Mouse (Mus musculus): ENCODE data around the gene Baz1b. TPM values are rescaled to one million over a fixed set of nuclear protein-coding genes. Genes with fewer than 3 reads are reported as not detected.

Baz1b gene
- polyA plus RNA-seq, 1 experiment from 2014 or later, result 83.6 TPM

DNA sequence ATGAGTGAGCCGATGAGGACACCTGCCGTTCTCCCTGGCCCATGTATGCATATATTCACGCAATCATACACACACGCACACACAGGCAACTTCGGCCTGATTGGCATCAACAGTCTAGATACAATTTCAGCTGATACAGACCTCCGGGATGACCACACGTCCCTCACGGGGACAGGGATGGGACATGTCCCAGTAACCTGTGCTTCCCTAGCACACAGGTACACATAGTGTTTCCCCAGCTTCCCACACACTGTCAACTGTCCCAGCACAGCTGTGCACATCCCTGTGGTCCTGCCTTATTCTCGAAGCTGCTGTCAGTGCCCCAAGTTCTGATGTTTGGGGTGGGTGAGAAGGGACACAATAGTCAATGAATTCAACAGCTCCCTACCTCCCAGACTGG lies 60.3 kb downstream of the Baz1b start:
- Histone ChIP-seq H3K27ac (ENCODE audit: low read depth, low read length) (no peak overlapping the region), H3K4me3 (ENCODE audit: low read depth, low read length) (no peak overlapping the region; the same call in 1 of the 2 replicates), H3K4me2 (ENCODE audit: low read depth, low read length, severe bottlenecking) (peak overlapping the region; percentile 97), H3K9me3 (ENCODE audit: control insufficient read depth, low read length) (no peaks in the 10 kb centered on the region), H3K27me3 (ENCODE audit: control insufficient read depth, insufficient read depth, low read length) (no peaks in the 10 kb centered on the region), H3K9ac (ENCODE audit: low read length) (no peak overlapping the region), H3K4me1 (replicated peaks; ENCODE audit: control insufficient read depth, insufficient read depth, low read length) (peaks cover 27% of the 10 kb centered on the region), H3K36me3 (ENCODE audit: control insufficient read depth, insufficient read depth, low read length) (peaks cover 21% of the 10 kb centered on the region)
- no peak for DNase-seq (ENCODE audit: low spot score)
- no peak for ATAC-seq (replicated peaks; ENCODE audit: low FRiP score)
- WGBS, result 78% methylated on average over 9 of the region's 9 CpGs

DNA sequence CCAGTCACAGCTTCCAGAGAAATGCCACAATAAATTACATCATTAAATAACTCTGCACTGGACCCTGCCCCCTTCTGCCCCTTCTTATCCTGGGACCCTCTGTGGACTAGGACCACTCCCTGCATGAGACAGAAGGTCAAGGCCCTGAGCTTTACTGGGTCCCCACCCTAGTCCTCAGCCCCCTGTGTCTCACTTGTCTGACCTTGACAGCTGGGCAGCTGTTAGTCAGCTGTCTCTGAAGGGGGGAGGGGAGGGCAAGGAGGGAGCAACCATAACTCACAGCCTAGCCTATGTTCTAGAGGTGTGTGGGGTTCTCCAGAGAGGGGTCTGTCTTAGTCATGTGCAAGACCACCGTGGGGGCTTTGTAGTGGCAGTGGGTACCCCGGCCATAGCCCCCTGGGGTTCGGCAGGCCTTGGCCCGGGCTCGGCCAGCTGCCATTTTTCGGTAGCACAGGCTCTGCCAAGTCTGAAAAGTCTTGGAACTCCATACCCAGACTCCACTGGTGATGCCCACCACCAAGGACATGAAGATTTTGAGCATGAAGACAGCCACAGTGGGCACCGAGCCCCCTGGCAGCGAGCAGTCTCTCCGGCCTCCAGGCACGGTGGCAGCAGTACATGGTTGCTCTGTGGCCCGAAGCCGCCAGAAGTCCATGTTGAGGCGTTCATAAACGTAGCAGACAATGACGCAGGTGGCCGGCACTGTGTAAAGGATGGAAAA lies 62.1 kb downstream of the Baz1b start:
- Histone ChIP-seq H3K9ac (ENCODE audit: low read length) (peak overlapping the region; percentile 73), H3K4me3 (ENCODE audit: low read depth, low read length) (peak overlapping the region; percentile 67), H3K27ac (ENCODE audit: low read depth, low read length) (no peak overlapping the region), H3K4me2 (ENCODE audit: low read depth, low read length, severe bottlenecking) (peak overlapping the region; percentile 97), H3K27me3 (ENCODE audit: control insufficient read depth, insufficient read depth, low read length) (no peaks in the 10 kb centered on the region), H3K9me3 (ENCODE audit: control insufficient read depth, low read length) (no peaks in the 10 kb centered on the region), H3K4me1 (replicated peaks; ENCODE audit: control insufficient read depth, insufficient read depth, low read length) (peaks cover 39% of the 10 kb centered on the region), H3K36me3 (ENCODE audit: control insufficient read depth, insufficient read depth, low read length) (peaks cover 8% of the 10 kb centered on the region)
- no peak for ATAC-seq (replicated peaks; ENCODE audit: low FRiP score)
- WGBS, result 79% methylated on average over 16 of the region's 16 CpGs
- DNase-seq (ENCODE audit: low spot score), result no peak

DNA sequence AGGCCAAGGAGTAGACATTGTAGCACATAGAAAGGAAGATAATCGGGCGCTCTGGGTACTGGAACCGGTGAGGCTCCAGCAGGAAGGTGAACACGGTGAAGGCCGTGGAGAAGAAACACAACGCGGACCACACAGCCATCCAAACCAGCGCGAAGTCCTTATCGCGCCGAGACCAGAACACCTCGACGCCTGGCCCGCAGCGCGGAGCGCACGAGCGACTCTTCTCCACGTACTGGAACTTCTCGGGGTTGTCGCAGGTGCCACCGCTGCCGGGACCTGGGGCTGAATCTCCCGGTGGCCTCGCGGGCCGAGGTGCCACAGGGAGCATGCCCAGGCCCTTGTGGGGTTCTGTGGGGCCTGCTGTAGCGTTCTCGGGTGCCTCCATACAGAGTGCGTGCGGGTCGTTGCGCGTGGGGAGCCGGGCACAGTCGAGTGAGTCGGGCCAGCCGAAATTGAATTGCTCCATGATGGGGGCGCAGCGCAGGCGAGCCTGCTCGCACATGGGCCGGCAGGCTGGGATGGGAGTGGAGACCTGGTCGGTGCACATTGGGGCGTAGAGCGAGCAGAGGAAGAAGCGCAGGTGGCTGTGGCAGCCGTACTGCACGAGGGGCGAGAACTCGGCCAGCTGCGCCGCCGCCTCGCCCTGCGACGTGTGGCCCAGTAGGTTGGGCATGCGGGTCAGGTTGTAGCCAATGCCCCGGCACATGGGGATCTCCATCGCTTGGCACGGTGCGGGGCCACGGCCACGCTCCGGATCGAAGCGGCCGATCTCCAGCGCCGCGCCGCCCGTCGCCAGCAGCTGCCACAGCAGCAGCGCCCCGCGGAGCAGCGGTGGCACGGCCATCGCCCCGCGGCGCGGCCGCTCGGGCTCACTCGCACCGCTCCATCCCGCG lies 63.4 kb downstream of the Baz1b start:
- Histone ChIP-seq H3K4me1 (replicated peaks; ENCODE audit: control insufficient read depth, insufficient read depth, low read length) (peaks cover 46% of the 10 kb centered on the region), H3K4me2 (ENCODE audit: low read depth, low read length, severe bottlenecking) (peak overlapping the region; percentile 97), H3K27ac (ENCODE audit: low read depth, low read length) (no peak overlapping the region), H3K36me3 (ENCODE audit: control insufficient read depth, insufficient read depth, low read length) (no peaks in the 10 kb centered on the region), H3K9me3 (ENCODE audit: control insufficient read depth, low read length) (no peaks in the 10 kb centered on the region), H3K27me3 (ENCODE audit: control insufficient read depth, insufficient read depth, low read length) (no peaks in the 10 kb centered on the region), H3K9ac (ENCODE audit: low read length) (peak overlapping the region; percentile 73), H3K4me3 (ENCODE audit: low read depth, low read length) (peak overlapping the region; percentile 67)
- DNase-seq (ENCODE audit: low spot score), result peak; percentile 72
- 2% methylated on average over 91 of the region's 92 CpGs for WGBS
- peak; percentile 18 for ATAC-seq (replicated peaks; ENCODE audit: low FRiP score)

DNA sequence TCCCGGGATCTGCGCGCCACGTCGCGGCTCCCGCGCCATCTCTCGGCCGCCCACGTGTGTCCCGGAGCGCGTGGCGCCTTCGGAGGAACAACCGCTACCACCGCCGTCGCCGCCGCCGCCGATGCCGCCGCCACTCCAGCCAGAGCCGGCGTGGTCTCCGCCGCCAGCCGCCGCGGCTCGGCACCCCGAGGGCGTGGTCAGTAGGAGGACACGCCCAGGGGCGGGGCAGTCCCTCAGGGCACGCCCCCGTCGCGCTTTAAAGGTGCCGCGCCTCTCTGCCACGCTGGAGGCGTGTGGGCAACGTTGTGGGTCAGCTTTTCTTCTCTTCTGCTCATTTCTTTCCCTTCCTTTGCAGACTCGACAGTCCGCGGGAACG lies 64.0 kb downstream of the Baz1b start, which contains the start of gene Fzd9:
Fzd9 (minus strand) TSS at position 152 of the 376 bp plus-strand sequence.
- WGBS, result under 1% methylated on average over 51 of the region's 51 CpGs
- peak; percentile 95 for DNase-seq (ENCODE audit: low spot score)

DNA sequence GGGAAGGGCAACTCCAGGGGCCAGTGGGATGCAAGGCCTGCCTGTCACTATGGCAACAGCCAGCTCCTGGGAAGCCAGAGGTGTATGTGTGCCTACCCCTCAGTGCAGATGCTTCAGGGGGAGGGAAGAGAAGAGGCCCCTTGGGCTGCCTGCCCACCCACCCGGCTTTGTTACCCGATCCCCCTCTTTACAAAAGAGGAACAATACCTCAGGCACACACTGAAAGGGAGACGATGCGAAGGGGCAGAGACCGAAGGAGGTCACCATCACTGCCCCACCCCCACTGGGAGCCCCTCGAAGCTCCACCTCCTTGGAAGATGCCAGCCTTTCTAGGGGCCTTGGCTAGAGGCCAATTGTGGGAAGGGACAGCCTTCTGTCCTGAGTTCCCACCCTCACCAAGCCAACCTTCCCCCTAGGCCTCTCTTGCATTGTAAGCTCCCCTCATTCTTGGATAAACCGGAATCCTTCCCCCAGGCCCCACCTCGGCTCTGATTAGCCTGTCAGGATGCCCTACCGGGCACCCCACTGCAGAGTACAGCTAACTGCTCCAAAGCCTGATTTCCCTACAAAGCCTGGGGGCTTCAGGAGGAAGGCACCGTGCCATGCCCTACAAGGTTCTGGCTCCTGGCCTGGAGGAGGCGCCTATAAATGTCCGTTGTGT lies 66.8 kb downstream of the Baz1b start:
- DNase-seq (ENCODE audit: low spot score) (peak; percentile 96), ATAC-seq (replicated peaks; ENCODE audit: low FRiP score) (peak; percentile 88)
- peak overlapping the region; percentile 43 for H3K9ac ChIP-seq (ENCODE audit: low read length)
- H3K4me1 ChIP-seq (replicated peaks; ENCODE audit: control insufficient read depth, insufficient read depth, low read length), result peaks cover 39% of the 10 kb centered on the region
- H3K4me3 ChIP-seq (ENCODE audit: low read depth, low read length), result no peak overlapping the region
- no peaks in the 10 kb centered on the region for H3K27me3 ChIP-seq (ENCODE audit: control insufficient read depth, insufficient read depth, low read length)
- peaks cover 3% of the 10 kb centered on the region; the same call in 1 of the 2 replicates for H3K9me3 ChIP-seq (ENCODE audit: control insufficient read depth, low read length)
- 7% methylated on average over 12 of the region's 12 CpGs for WGBS
- no peaks in the 10 kb centered on the region for H3K36me3 ChIP-seq (ENCODE audit: control insufficient read depth, insufficient read depth, low read length)
- H3K27ac ChIP-seq (ENCODE audit: low read depth, low read length), result peak overlapping the region; percentile 96
- peak overlapping the region; percentile 31; the same call in 1 of the 2 replicates for H3K4me2 ChIP-seq (ENCODE audit: low read depth, low read length, severe bottlenecking)

More for the DNA sequence above, 64.0 kb downstream of the Baz1b start, which contains the start of gene Fzd9:
- no peaks in the 10 kb centered on the region for H3K27me3 ChIP-seq (ENCODE audit: control insufficient read depth, insufficient read depth, low read length)
- no peaks in the 10 kb centered on the region for H3K36me3 ChIP-seq (ENCODE audit: control insufficient read depth, insufficient read depth, low read length)
- H3K4me3 ChIP-seq (ENCODE audit: low read depth, low read length), result peak within 1 kb of the TSS; percentile 67
- H3K4me1 ChIP-seq (replicated peaks; ENCODE audit: control insufficient read depth, insufficient read depth, low read length), result peaks cover 46% of the 10 kb centered on the region
- peak within 1 kb of the TSS; percentile 73 for H3K9ac ChIP-seq (ENCODE audit: low read length)
- peak; percentile 55 for ATAC-seq (replicated peaks; ENCODE audit: low FRiP score)
- no peaks in the 10 kb centered on the region; the same call in 1 of the 2 replicates for H3K9me3 ChIP-seq (ENCODE audit: control insufficient read depth, low read length)
- H3K27ac ChIP-seq (ENCODE audit: low read depth, low read length), result peak within 1 kb of the TSS; percentile 96
- peak within 1 kb of the TSS; percentile 97 for H3K4me2 ChIP-seq (ENCODE audit: low read depth, low read length, severe bottlenecking)

GRCm38 (mm10) chr5:135256166-135256565 lies 69.1 kb downstream of the Baz1b start:
- no peaks in the 10 kb centered on the region for H3K36me3 ChIP-seq (ENCODE audit: control insufficient read depth, insufficient read depth, low read length)
- ATAC-seq (replicated peaks; ENCODE audit: low FRiP score) (no peak), DNase-seq (ENCODE audit: low spot score) (no peak)
- H3K4me3 ChIP-seq (ENCODE audit: low read depth, low read length), result no peak overlapping the region
- H3K9ac ChIP-seq (ENCODE audit: low read length), result no peak overlapping the region
- WGBS, result 89% methylated on average over 3 of the region's 3 CpGs
- H3K4me2 ChIP-seq (ENCODE audit: low read depth, low read length, severe bottlenecking), result no peak overlapping the region
- H3K27me3 ChIP-seq (ENCODE audit: control insufficient read depth, insufficient read depth, low read length), result no peaks in the 10 kb centered on the region
- H3K4me1 ChIP-seq (replicated peaks; ENCODE audit: control insufficient read depth, insufficient read depth, low read length), result peaks cover 27% of the 10 kb centered on the region
- H3K27ac ChIP-seq (ENCODE audit: low read depth, low read length), result no peak overlapping the region
- peaks cover 3% of the 10 kb centered on the region; the same call in 1 of the 2 replicates for H3K9me3 ChIP-seq (ENCODE audit: control insufficient read depth, low read length)

DNA sequence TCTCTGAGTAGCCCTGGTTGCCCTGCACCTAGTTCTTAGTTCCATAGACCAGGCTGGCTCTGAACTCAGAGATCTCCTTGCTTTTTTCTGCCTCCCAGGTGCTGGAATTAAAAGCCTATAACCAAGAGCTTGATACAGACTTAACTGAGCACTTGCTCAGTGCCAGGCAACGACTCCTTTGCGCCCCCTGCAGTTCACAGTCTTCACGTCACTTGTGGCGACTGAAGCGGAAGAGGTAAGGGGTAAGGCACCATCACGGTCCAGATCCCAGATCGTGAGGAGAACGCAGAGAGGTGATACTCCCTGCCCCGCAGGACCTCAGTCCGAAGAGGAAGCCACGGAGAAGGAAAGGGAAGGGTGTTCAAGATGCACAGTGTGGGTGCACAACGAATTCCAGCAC lies 70.5 kb downstream of the Baz1b start:
- H3K4me1 ChIP-seq (replicated peaks; ENCODE audit: control insufficient read depth, insufficient read depth, low read length), result peaks cover 25% of the 10 kb centered on the region; the same call in 1 of the 2 replicates
- 82% methylated on average over 12 of the region's 12 CpGs for WGBS
- no peaks in the 10 kb centered on the region for H3K27me3 ChIP-seq (ENCODE audit: control insufficient read depth, insufficient read depth, low read length)
- H3K36me3 ChIP-seq (ENCODE audit: control insufficient read depth, insufficient read depth, low read length), result no peaks in the 10 kb centered on the region
- peak overlapping the region; percentile 95; the same call in 1 of the 2 replicates for H3K27ac ChIP-seq (ENCODE audit: low read depth, low read length)
- H3K9me3 ChIP-seq (ENCODE audit: control insufficient read depth, low read length), result peaks cover 3% of the 10 kb centered on the region; the same call in 1 of the 2 replicates
- DNase-seq (ENCODE audit: low spot score) (no peak), ATAC-seq (replicated peaks; ENCODE audit: low FRiP score) (no peak)
- H3K9ac ChIP-seq (ENCODE audit: low read length), result no peak overlapping the region
- no peak overlapping the region for H3K4me2 ChIP-seq (ENCODE audit: low read depth, low read length, severe bottlenecking)
- no peak overlapping the region for H3K4me3 ChIP-seq (ENCODE audit: low read depth, low read length)

Data from forebrain, embryonic 11.5 days (tissue).